Mouse (Mus musculus): ENCODE measurements around the gene Klk6. TPM values are rescaled to one million over a fixed set of nuclear protein-coding genes. Genes with fewer than 3 reads are reported as not detected.

Gene Klk6
- 1.1 TPM for polyA plus RNA-seq (2012; fragmentation: generic; extraction: Trizol)
- long read RNA-seq, experiment 1 = 0 reads
- long read RNA-seq, experiment 2 = 0 reads

DNA sequence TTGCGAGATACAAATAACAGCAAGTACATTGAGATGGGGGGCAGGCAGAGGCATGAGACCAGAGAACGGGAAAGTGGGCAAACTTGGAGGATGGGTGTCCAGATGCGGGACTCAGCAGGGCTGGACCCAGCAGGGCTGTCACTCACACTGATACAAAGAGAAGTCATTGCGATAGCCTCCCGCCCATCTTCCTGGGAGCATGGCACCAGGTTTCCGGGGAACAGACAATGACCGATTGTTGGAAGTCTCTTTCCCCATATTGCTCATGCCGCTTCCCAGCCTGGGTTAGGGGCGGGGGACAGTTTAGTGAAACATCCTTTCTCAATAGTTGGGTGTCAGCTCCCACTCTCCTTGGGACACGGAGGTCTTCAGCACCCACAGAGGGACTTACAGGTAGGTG, at the start of gene Klk6:
Gene Klk6, plus strand, starts transcription at position 301 of the 400 bp plus-strand sequence.
- H3K79me2 ChIP-seq (ENCODE audit: control insufficient read depth, insufficient read depth) = no peaks in the 10 kb centered on the region
- peaks cover 23% of the 10 kb centered on the region for H3K27me3 ChIP-seq (ENCODE audit: control insufficient read depth, insufficient read depth, insufficient read length)
- no peaks in the 10 kb centered on the region for H3K79me3 ChIP-seq (ENCODE audit: low read depth)
- no peak within 1 kb of the TSS for H3ac ChIP-seq (ENCODE audit: control insufficient read depth, insufficient read length, low read depth)
- no peak within 1 kb of the TSS for H3K4me3 ChIP-seq (ENCODE audit: insufficient read depth, poor library complexity, severe bottlenecking)
- TF ChIP-seq CTCF (IDR thresholded peaks at IDR 0.05; ENCODE audit: control insufficient read depth, insufficient read depth, insufficient read length) = no peak
- no peak for TF ChIP-seq MYOG (IDR thresholded peaks at IDR 0.05; ENCODE audit: control insufficient read depth, extremely low read depth, insufficient read length)
- TF ChIP-seq MYOD1 (IDR thresholded peaks at IDR 0.05; ENCODE audit: control insufficient read depth, insufficient read length, low read depth) = no peak
- no peak for TF ChIP-seq FOSL1 (IDR thresholded peaks at IDR 0.05; ENCODE audit: insufficient read depth, low read length, poor library complexity, severe bottlenecking)
- TF ChIP-seq USF1 (IDR thresholded peaks at IDR 0.05; ENCODE audit: low read depth) = no peak
- TF ChIP-seq MAX (IDR thresholded peaks at IDR 0.05) = no peak
- no peak for TF ChIP-seq CEBPB (IDR thresholded peaks at IDR 0.05; ENCODE audit: low read depth)
- H3K36me3 ChIP-seq (ENCODE audit: control insufficient read depth, insufficient read depth) = no peaks in the 10 kb centered on the region

DNA sequence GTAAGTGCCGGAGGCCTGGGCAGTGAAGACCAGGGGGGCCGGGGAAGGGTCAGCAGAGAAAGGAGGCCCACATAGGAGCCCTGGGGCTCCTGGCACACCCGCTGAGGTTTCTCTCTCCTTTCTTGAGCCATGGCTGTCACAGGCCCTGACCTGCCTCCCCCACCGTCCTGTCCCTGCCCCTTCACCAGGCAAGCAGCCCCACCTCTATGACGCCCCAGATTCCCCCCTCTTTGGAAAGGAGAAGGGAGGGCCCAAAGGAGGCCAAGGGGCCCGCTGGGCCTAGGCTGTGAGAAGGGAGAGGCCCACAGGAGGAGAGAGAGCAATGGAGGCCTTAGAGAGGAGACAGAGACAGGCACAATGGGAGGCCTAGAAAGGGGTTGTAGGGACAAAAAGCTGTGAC, 49.5 kb upstream of the Klk6 start:
- Histone ChIP-seq H3ac (ENCODE audit: control insufficient read depth, insufficient read length, low read depth) (no peak overlapping the region), H3K79me2 (ENCODE audit: control insufficient read depth, insufficient read depth) (no peaks in the 10 kb centered on the region), H3K36me3 (ENCODE audit: control insufficient read depth, insufficient read depth) (no peaks in the 10 kb centered on the region), H3K4me3 (ENCODE audit: insufficient read depth, poor library complexity, severe bottlenecking) (no peak overlapping the region), H3K79me3 (ENCODE audit: low read depth) (no peaks in the 10 kb centered on the region), H3K27me3 (ENCODE audit: control insufficient read depth, insufficient read depth, insufficient read length) (no peaks in the 10 kb centered on the region)
- TF ChIP-seq MAX (IDR thresholded peaks at IDR 0.05) (no peak), FOSL1 (IDR thresholded peaks at IDR 0.05; ENCODE audit: insufficient read depth, low read length, poor library complexity, severe bottlenecking) (no peak), MYOG (IDR thresholded peaks at IDR 0.05; ENCODE audit: control insufficient read depth, extremely low read depth, insufficient read length) (no peak), CTCF (IDR thresholded peaks at IDR 0.05; ENCODE audit: control insufficient read depth, insufficient read depth, insufficient read length) (no peak), USF1 (IDR thresholded peaks at IDR 0.05; ENCODE audit: low read depth) (no peak), MYOD1 (IDR thresholded peaks at IDR 0.05; ENCODE audit: control insufficient read depth, insufficient read length, low read depth) (no peak), CEBPB (IDR thresholded peaks at IDR 0.05; ENCODE audit: low read depth) (no peak)

DNA sequence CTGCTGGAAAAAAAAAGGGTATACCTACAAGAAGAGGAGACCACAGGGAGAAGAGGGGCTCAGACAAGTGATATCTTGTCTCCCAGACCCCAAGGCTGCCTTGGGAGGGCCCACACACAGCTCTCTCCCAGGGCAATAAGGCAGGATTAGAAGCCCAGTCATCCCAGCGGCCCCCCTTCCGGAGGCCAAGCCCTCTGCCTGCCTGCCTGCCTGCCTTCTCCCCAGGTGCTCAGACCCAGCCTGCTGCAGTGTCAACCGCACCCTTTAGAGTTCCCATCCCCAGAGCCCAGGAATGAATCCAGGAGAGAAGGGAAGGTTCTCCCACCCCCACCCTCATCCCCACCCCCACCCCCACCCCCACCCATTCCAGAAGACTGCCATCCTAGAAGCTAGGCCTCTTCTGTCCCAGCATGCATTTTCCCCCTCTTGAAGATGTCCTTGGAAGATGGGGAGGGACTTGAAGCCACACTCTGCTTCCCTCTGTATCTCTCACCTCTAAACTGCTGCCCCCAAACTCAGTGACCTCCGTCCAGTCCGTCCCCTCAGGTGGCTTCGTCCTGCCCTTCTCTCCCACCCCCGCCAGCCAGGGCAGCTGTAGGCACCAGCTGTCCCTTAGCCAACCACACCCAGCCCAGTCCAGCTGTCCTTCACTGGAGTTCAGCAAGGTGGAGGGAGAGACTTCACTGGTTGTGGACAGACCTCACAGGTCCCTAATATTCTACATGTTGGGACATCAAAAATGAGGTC, 48.8 kb upstream of the Klk6 start:
- no peaks in the 10 kb centered on the region for H3K36me3 ChIP-seq (ENCODE audit: control insufficient read depth, insufficient read depth)
- H3K27me3 ChIP-seq (ENCODE audit: control insufficient read depth, insufficient read depth, insufficient read length) = no peaks in the 10 kb centered on the region
- no peaks in the 10 kb centered on the region for H3K79me2 ChIP-seq (ENCODE audit: control insufficient read depth, insufficient read depth)
- no peaks in the 10 kb centered on the region for H3K79me3 ChIP-seq (ENCODE audit: low read depth)
- no peak overlapping the region for H3K4me3 ChIP-seq (ENCODE audit: insufficient read depth, poor library complexity, severe bottlenecking)
- no peak overlapping the region for H3ac ChIP-seq (ENCODE audit: control insufficient read depth, insufficient read length, low read depth)
- TF ChIP-seq MYOD1 (IDR thresholded peaks at IDR 0.05; ENCODE audit: control insufficient read depth, insufficient read length, low read depth) (no peak), CTCF (IDR thresholded peaks at IDR 0.05; ENCODE audit: control insufficient read depth, insufficient read depth, insufficient read length) (no peak), CEBPB (IDR thresholded peaks at IDR 0.05; ENCODE audit: low read depth) (no peak), MYOG (IDR thresholded peaks at IDR 0.05; ENCODE audit: control insufficient read depth, extremely low read depth, insufficient read length) (no peak), FOSL1 (IDR thresholded peaks at IDR 0.05; ENCODE audit: insufficient read depth, low read length, poor library complexity, severe bottlenecking) (no peak), USF1 (IDR thresholded peaks at IDR 0.05; ENCODE audit: low read depth) (no peak), MAX (IDR thresholded peaks at IDR 0.05) (no peak)

DNA sequence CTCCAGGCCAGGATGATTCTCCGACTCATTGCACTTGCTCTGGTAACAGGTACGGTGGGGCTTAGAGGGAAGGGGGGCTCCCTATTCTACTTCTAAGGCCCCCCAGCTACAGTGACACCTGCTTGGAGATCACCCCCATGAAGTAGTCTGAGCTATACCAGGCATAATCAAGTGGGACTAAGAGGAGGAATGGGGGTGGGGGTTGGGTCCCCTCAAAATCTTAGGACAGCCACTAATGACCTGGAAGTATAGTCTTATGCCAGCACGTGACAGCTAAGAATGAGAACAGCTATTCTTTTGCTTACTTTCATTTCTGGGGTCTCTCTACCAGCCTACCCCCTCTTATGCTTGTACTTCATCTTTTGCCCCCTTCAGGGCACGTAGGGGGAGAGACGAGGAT, 47.8 kb upstream of the Klk6 start:
- Histone ChIP-seq H3ac (ENCODE audit: control insufficient read depth, insufficient read length, low read depth) (no peak overlapping the region), H3K79me3 (ENCODE audit: low read depth) (no peaks in the 10 kb centered on the region), H3K36me3 (ENCODE audit: control insufficient read depth, insufficient read depth) (no peaks in the 10 kb centered on the region), H3K79me2 (ENCODE audit: control insufficient read depth, insufficient read depth) (no peaks in the 10 kb centered on the region), H3K27me3 (ENCODE audit: control insufficient read depth, insufficient read depth, insufficient read length) (no peaks in the 10 kb centered on the region), H3K4me3 (ENCODE audit: insufficient read depth, poor library complexity, severe bottlenecking) (no peak overlapping the region)
- no peak for TF ChIP-seq USF1 (IDR thresholded peaks at IDR 0.05; ENCODE audit: low read depth)
- TF ChIP-seq MYOG (IDR thresholded peaks at IDR 0.05; ENCODE audit: control insufficient read depth, extremely low read depth, insufficient read length) = no peak
- TF ChIP-seq CTCF (IDR thresholded peaks at IDR 0.05; ENCODE audit: control insufficient read depth, insufficient read depth, insufficient read length) = no peak
- no peak for TF ChIP-seq MYOD1 (IDR thresholded peaks at IDR 0.05; ENCODE audit: control insufficient read depth, insufficient read length, low read depth)
- no peak for TF ChIP-seq MAX (IDR thresholded peaks at IDR 0.05)
- TF ChIP-seq FOSL1 (IDR thresholded peaks at IDR 0.05; ENCODE audit: insufficient read depth, low read length, poor library complexity, severe bottlenecking) = no peak
- TF ChIP-seq CEBPB (IDR thresholded peaks at IDR 0.05; ENCODE audit: low read depth) = no peak

DNA sequence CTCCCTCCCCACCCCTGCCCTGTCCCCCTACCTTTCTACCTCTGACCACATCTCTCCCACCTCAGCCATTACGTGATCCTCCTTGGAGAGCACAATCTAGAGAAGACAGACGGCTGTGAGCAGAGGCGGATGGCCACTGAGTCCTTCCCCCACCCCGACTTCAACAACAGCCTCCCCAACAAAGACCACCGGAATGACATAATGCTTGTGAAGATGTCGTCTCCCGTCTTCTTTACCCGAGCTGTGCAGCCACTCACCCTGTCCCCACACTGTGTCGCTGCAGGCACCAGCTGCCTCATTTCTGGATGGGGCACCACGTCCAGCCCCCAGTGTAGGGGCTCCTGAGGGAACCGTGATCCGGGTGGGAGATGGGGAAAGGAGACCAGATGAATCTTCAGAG, 46.9 kb upstream of the Klk6 start:
- H3K79me2 ChIP-seq (ENCODE audit: control insufficient read depth, insufficient read depth) = no peaks in the 10 kb centered on the region
- H3ac ChIP-seq (ENCODE audit: control insufficient read depth, insufficient read length, low read depth) = no peak overlapping the region
- H3K4me3 ChIP-seq (ENCODE audit: insufficient read depth, poor library complexity, severe bottlenecking) = no peak overlapping the region
- H3K27me3 ChIP-seq (ENCODE audit: control insufficient read depth, insufficient read depth, insufficient read length) = no peaks in the 10 kb centered on the region
- TF ChIP-seq CEBPB (IDR thresholded peaks at IDR 0.05; ENCODE audit: low read depth) (no peak), MYOG (IDR thresholded peaks at IDR 0.05; ENCODE audit: control insufficient read depth, extremely low read depth, insufficient read length) (no peak), MAX (IDR thresholded peaks at IDR 0.05) (no peak), USF1 (IDR thresholded peaks at IDR 0.05; ENCODE audit: low read depth) (no peak), FOSL1 (IDR thresholded peaks at IDR 0.05; ENCODE audit: insufficient read depth, low read length, poor library complexity, severe bottlenecking) (no peak), MYOD1 (IDR thresholded peaks at IDR 0.05; ENCODE audit: control insufficient read depth, insufficient read length, low read depth) (no peak), CTCF (IDR thresholded peaks at IDR 0.05; ENCODE audit: control insufficient read depth, insufficient read depth, insufficient read length) (no peak)
- H3K36me3 ChIP-seq (ENCODE audit: control insufficient read depth, insufficient read depth) = no peaks in the 10 kb centered on the region
- no peaks in the 10 kb centered on the region for H3K79me3 ChIP-seq (ENCODE audit: low read depth)

All from C2C12 (cell line).